Mouse (Mus musculus) adrenal gland, postnatal 10 days (tissue): Measurements from ENCODE around the gene Bard1. TPM values are rescaled to one million over a fixed set of nuclear protein-coding genes. Genes with fewer than 3 reads are reported as not detected.
A peak's percentile ranks its signal among the peaks of the same experiment; 100 is the strongest.

Source experiments
- DNase-seq: peaks from one replicate; pipeline ENCODE4 v3.0.0; 2021; ENCODE audit warnings: mixed read lengths
- long read RNA-seq, 2 experiments: library from polyadenylated mRNA; stranded (forward); transcript quantifications; one replicate each; pipeline ENCODE4 v2.0.0; 2021
- total RNA-seq, 2 experiments: library from RNA; stranded (reverse); gene quantifications; 2 replicates each; pipeline ENCODE4 v1.2.3; 2021

Bard1 gene
- 1 to 10 TPM; 2.7 to 4.5 TPM for total RNA-seq
- long read RNA-seq, experiment 1: 0 reads
- long read RNA-seq, experiment 2, partial matches to known transcripts: 0 of 1 reads
- long read RNA-seq, experiment 2, other reads (novel, unspliced or antisense): 1 of 1 reads

- peak; percentile 91 for DNase-seq
Measured at GRCm38 (mm10) chr1:71102344-71103173, at the start of gene Bard1. Gene Bard1 (minus strand): TSS chr1:71103146.

- no peak for DNase-seq
Measured at GRCm38 (mm10) chr1:71127171-71127570, 24.2 kb upstream of the Bard1 start.

DNA sequence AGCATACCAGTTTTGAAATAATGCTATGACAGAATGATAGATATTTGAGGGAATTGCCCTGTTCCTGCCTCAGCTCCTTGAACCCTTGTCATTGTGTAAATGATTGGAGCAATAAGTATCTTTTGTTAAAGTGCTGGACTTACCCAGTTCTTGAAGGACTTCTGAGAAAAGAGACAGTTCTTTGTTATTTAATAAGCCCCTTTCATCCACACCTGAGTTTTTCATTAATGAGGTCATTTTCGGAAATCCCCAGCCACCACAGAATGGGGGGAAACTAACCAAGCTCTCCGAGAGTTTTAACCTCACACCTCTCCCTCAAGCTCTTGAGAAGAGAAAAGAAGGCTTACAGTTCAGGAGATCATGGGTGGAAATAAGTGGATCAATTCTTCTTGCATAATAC lies 15.6 kb upstream of the Bard1 start:
- no peak for DNase-seq

- DNase-seq: no peak
Measured at GRCm38 (mm10) chr1:71117253-71117652, 14.3 kb upstream of the Bard1 start.

- no peak for DNase-seq
Measured at GRCm38 (mm10) chr1:71115781-71116180, 12.8 kb upstream of the Bard1 start.

DNA sequence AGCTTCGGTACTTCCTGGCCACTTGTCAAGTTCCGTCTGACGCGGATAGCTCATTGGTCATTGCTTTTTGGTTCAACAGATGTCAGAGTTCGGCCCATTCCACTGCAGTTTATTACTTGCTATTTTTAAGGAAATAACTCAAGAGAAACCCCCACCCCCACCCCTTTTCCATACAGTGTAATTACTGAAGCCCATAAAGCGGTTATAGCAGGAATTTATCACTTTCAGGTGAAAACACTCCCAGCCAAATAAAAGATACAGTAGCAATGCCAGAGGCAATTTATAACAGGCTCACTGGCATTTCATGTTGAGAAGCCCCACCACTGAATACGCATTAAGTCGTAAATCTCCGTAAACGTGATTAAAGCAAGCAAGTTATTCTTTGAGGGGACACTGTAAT lies 6.9 kb upstream of the Bard1 start:
- no peak for DNase-seq

GRCm38 (mm10) chr1:71106127-71106526 lies 3.2 kb upstream of the Bard1 start:
- no peak for DNase-seq

DNA sequence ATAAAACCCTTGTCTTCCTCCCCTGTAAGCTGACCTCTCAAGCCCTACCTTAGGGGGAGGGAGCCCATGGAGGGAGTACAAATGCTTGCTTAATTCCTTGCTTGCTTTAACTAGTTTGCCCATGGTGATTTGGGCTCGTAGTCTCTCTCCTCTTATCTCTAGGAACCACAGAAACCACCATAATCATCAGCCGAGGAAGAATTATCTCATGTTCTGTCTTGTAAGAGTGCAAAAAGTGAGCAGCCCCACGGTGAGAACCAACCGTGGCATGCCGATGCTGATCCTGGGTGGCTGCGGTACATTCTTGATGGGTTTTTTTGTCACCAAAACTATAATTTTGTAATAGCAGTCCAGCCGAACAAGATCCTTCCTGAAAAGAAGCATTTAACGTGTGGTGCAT lies 2.8 kb upstream of the Bard1 start:
- no peak for DNase-seq

- DNase-seq: peak; percentile 96
Measured at GRCm38 (mm10) chr1:71103174-71103864, 373 bp upstream of the Bard1 start.

GRCm38 (mm10) chr1:71101369-71101970 lies 1.5 kb downstream of the Bard1 start:
- DNase-seq: no peak

DNA sequence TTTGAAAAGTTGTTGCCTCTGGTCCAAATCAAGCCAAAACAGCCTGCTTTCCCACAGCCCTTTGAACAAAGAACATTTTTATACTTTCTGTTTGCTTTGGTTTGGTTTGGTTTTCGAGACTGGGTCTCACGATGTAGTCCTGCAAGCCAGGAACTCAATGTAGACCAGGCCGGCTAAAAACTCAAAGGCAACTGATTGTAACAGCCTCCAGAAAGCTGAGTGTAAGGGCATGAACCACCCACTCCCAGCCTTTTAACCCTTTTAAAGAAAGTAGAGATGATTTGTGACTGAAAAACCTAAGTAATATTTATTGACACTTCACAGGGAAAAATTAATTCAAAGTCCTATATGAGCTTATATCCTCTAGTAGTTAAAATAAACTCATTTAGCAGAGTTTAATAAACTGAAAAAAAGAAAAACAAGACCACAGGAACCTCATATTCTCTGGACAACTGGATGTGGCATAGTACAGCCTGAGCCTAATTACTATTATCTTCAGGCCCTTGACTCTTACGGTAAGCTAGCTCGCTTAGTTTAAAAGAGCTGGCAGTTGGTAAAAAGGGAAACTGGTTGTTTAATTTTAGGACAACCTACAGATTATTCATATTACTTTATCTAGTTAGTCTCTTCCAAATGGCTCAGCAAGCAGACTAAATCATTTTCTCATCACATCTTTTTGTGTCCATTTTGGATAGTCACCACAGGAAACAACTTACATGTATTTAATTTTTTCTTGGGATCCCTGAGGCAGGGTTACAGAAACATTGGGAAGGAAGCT lies 2.2 kb downstream of the Bard1 start:
- no peak for DNase-seq

- no peak for DNase-seq
Measured at GRCm38 (mm10) chr1:71099945-71100515, 2.9 kb downstream of the Bard1 start.

GRCm38 (mm10) chr1:71096031-71096430 lies 6.9 kb downstream of the Bard1 start:
- DNase-seq: no peak

DNA sequence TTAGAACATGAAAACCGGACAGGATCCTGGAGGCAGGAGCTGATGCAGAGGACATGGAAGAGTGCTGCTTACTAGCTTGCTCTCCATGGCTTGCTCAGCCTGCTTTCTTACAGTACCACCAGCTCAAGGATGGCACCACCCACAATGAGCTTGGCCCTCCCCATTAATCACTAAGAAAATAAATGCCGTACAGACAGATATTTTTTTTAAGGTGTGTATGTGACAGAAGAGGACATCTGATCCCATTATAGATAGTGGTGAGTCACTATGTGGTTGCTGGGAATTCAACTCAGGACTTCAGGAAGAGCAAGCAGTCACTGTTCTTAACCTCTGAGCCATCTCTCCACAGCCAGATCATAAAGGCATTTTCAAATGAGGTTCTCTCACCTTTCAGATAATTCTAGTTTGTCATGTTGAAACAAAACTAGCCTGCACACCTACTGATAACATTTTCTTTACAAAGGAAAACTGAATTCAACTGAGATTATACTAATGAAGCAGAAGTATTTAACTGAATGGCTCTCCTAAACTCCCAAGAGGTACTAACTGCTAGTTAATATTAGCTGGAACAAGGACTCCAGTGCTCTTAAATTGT lies 7.6 kb downstream of the Bard1 start:
- no peak for DNase-seq

DNA sequence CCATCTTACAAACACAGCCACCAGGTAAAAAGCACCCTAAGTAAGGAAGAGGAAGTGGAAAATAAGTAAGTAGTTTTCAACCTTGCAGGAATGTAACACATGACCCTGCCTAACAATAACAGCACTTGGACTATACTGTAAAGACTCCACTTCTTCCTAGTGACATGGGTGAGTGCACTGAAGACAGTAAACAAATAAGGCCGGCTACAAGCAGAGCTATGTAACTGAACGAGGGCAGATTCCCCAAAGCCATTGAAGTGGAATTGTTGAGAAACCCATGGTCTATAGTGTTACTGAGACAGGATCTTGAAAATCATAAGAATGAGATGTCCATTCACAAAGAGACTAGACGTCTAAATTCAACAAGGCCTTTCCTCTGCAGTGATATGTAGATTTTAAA lies 27.3 kb downstream of the Bard1 start:
- DNase-seq: no peak

DNA sequence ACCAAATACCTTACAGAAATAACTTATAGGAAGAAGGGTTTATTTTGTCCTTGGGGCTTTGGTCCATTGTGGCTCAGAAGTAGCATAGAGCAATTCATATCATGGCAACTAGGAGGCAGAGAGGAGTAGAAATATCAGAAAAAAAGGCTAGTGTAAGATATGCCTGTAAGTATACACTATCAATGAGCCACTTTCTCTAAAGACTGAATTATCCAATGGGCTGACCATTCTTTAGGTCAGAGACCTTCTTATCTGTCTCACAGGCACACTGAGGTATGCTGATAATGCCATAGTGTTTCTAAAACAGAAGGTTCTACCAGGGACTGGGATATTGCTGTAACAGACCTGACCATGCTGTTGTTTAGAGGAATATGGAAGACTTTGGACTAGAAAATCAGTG lies 32.2 kb downstream of the Bard1 start:
- DNase-seq: no peak

- no peak for DNase-seq
Measured at GRCm38 (mm10) chr1:71068728-71069304, 34.1 kb downstream of the Bard1 start.

GRCm38 (mm10) chr1:71063885-71064492 lies 39.0 kb downstream of the Bard1 start:
- DNase-seq: no peak

GRCm38 (mm10) chr1:71056143-71056542 lies 46.8 kb downstream of the Bard1 start:
- peak; percentile 2 for DNase-seq

- no peak for DNase-seq
Measured at GRCm38 (mm10) chr1:71055454-71055853, 47.5 kb downstream of the Bard1 start.

DNA sequence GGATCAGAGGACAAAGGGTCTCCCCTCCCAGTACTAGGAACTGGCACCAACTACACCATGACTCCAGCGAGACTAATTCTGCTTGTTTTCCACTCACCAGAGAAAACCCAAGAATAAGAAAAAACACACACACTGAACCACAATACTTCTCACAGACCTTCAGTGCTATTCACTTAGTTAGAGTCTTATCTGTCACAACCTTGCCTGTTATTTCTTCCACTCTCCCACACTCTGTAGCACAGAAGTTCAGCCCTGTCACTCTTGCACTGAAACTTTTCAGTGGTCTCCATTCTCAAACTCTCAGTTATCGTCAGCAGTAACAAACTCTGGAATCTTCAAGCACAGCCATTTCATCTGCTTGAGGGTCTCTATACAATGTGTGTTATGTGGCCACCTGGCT lies 50.2 kb downstream of the Bard1 start:
- DNase-seq: no peak
